Mouse (Mus musculus) midbrain, embryonic 11.5 days (tissue): ENCODE data around the gene Mkks. TPM values are rescaled to one million over a fixed set of nuclear protein-coding genes. Genes with fewer than 3 reads are reported as not detected.

ENCODE experiments used
- ATAC-seq: fragments of 200-750 bp; cut with Nextera tagmentation; 2 replicates; pipeline ENCODE4 v1.8.0; 2017; ENCODE audit warnings: moderate TSS enrichment, moderate library complexity; ENCODE audit not compliant: low FRiP score
- DNase-seq: peaks from one replicate; pipeline ENCODE4 v3.0.0; 2015; ENCODE audit warnings: low spot score; ENCODE audit errors: missing footprints
- H3K27ac ChIP-seq: fragments of 300-500 bp; sonication (generic); 2 replicates; pipeline ENCODE4 v1.5.1; 2014; ENCODE audit warnings: low read depth, low read length
- H3K27me3 ChIP-seq: fragments of 300-500 bp; sonication (generic); 2 replicates; pipeline ENCODE4 v1.6.1; 2014; ENCODE audit warnings: mild to moderate bottlenecking, low read length, moderate library complexity, mixed read lengths; ENCODE audit not compliant: control insufficient read depth, insufficient read depth
- H3K36me3 ChIP-seq: fragments of 300-500 bp; sonication (generic); 2 replicates; pipeline ENCODE4 v1.6.1; 2014; ENCODE audit warnings: mild to moderate bottlenecking, low read length, moderate library complexity, mixed read lengths; ENCODE audit not compliant: control insufficient read depth, insufficient read depth
- H3K4me1 ChIP-seq: fragments of 300-500 bp; sonication (generic); 2 replicates; pipeline ENCODE4 v1.6.1; 2014; ENCODE audit warnings: low read length; ENCODE audit not compliant: control insufficient read depth, insufficient read depth
- H3K4me2 ChIP-seq: fragments of 300-500 bp; sonication (generic); 2 replicates; pipeline ENCODE4 v1.6.1; 2014; ENCODE audit warnings: mild to moderate bottlenecking, moderate library complexity
- H3K4me3 ChIP-seq: fragments of 300-500 bp; sonication (generic); 2 replicates; pipeline ENCODE4 v1.5.1; 2014; ENCODE audit warnings: low read depth, low read length
- H3K9ac ChIP-seq: fragments of 300-500 bp; sonication (generic); 2 replicates; pipeline ENCODE4 v1.6.1; 2014; ENCODE audit warnings: low read length
- H3K9me3 ChIP-seq: fragments of 300-500 bp; sonication (generic); 2 replicates; pipeline ENCODE4 v1.6.1; 2016; ENCODE audit warnings: low read length; ENCODE audit not compliant: control insufficient read depth
- WGBS: fragments of 180-500 bp; shearing (Covaris S2); extraction: QIAGEN DNeasy Blood & Tissue Kit; methylation state at CpG from one replicate; pipeline ENCODE4 v1.1.7; 2014; 5-methylcytosine and 5-hydroxymethylcytosine counted together
- polyA plus RNA-seq: library from polyadenylated mRNA; unstranded; fragments of >200 nt; fragmentation: Nextera tagmentation; extraction: Ambion mirVana; gene quantifications from 2 replicates; pipeline ENCODE4 v1.2.1, GENCODE M21; 2014

Gene Mkks
- polyA plus RNA-seq = 14.1 and 18.5 TPM in 2 replicates

- peak within 1 kb of the TSS; percentile 49 for H3K4me2 ChIP-seq
- H3K27ac ChIP-seq = peak within 1 kb of the TSS; percentile 82
- no peaks in the 10 kb centered on the region for H3K36me3 ChIP-seq
- H3K9ac ChIP-seq = peak within 1 kb of the TSS; percentile 77
- H3K4me3 ChIP-seq = peak within 1 kb of the TSS; percentile 68
- ATAC-seq (peak; percentile 97), DNase-seq (peak; percentile 100)
- H3K4me1 ChIP-seq = peaks cover 9% of the 10 kb centered on the region
- no peaks in the 10 kb centered on the region for H3K9me3 ChIP-seq
- no peaks in the 10 kb centered on the region for H3K27me3 ChIP-seq
- under 1% methylated on average over 49 of the region's 49 CpGs for WGBS
Measured at GRCm38 (mm10) chr2:136891068-136891950, at the start of gene Mkks, which contains the start of the genes Slx4ip and AL731706.1. Gene Mkks (minus strand): TSS chr2:136891389. Gene Slx4ip (plus strand): TSS chr2:136891218. Gene AL731706.1 (minus strand): TSS chr2:136891389.

GRCm38 (mm10) chr2:136938249-136938648 lies 47.1 kb upstream of the Mkks start:
- no peaks in the 10 kb centered on the region for H3K27me3 ChIP-seq
- H3K4me1 ChIP-seq = no peaks in the 10 kb centered on the region
- no peaks in the 10 kb centered on the region for H3K9me3 ChIP-seq
- H3K4me2 ChIP-seq = no peak overlapping the region
- H3K9ac ChIP-seq = no peak overlapping the region
- ATAC-seq (no peak), DNase-seq (no peak)
- H3K27ac ChIP-seq = no peak overlapping the region
- H3K4me3 ChIP-seq = no peak overlapping the region
- WGBS = 84% methylated on average over 1 of the region's 1 CpGs
- H3K36me3 ChIP-seq = no peaks in the 10 kb centered on the region

- Histone ChIP-seq H3K36me3 (no peaks in the 10 kb centered on the region), H3K27me3 (no peaks in the 10 kb centered on the region), H3K4me2 (no peak overlapping the region), H3K9ac (no peak overlapping the region), H3K4me1 (no peaks in the 10 kb centered on the region), H3K9me3 (no peaks in the 10 kb centered on the region), H3K27ac (no peak overlapping the region), H3K4me3 (no peak overlapping the region)
- ATAC-seq (no peak), DNase-seq (no peak)
- WGBS = 96% methylated on average over 4 of the region's 4 CpGs
Measured at GRCm38 (mm10) chr2:136936391-136937288, 45.5 kb upstream of the Mkks start.

GRCm38 (mm10) chr2:136921003-136921408 lies 29.8 kb upstream of the Mkks start:
- WGBS = 89% methylated on average over 4 of the region's 4 CpGs
- no peak overlapping the region for H3K9ac ChIP-seq
- no peak overlapping the region for H3K27ac ChIP-seq
- no peak for ATAC-seq
- no peaks in the 10 kb centered on the region for H3K4me1 ChIP-seq
- H3K4me3 ChIP-seq = no peak overlapping the region
- no peaks in the 10 kb centered on the region for H3K27me3 ChIP-seq
- no peak overlapping the region for H3K4me2 ChIP-seq
- H3K9me3 ChIP-seq = no peaks in the 10 kb centered on the region
- no peak for DNase-seq
- H3K36me3 ChIP-seq = no peaks in the 10 kb centered on the region

- Histone ChIP-seq H3K27ac (no peak overlapping the region), H3K4me3 (no peak overlapping the region), H3K9me3 (no peaks in the 10 kb centered on the region), H3K36me3 (no peaks in the 10 kb centered on the region), H3K4me1 (no peaks in the 10 kb centered on the region), H3K27me3 (no peaks in the 10 kb centered on the region), H3K4me2 (no peak overlapping the region), H3K9ac (no peak overlapping the region)
- DNase-seq (no peak), ATAC-seq (no peak)
- 93% methylated on average over 3 of the region's 3 CpGs for WGBS
Measured at GRCm38 (mm10) chr2:136920257-136920993, 29.2 kb upstream of the Mkks start.

- H3K9me3 ChIP-seq = no peaks in the 10 kb centered on the region
- H3K27ac ChIP-seq = no peak overlapping the region
- ATAC-seq (no peak), DNase-seq (no peak)
- no peaks in the 10 kb centered on the region for H3K4me1 ChIP-seq
- H3K27me3 ChIP-seq = no peaks in the 10 kb centered on the region
- 87% methylated on average over 1 of the region's 1 CpGs for WGBS
- no peak overlapping the region for H3K4me2 ChIP-seq
- no peak overlapping the region for H3K4me3 ChIP-seq
- H3K9ac ChIP-seq = no peak overlapping the region
- no peaks in the 10 kb centered on the region for H3K36me3 ChIP-seq
Measured at GRCm38 (mm10) chr2:136919433-136919832, 28.2 kb upstream of the Mkks start.

GRCm38 (mm10) chr2:136914334-136914902 lies 23.2 kb upstream of the Mkks start:
- no peaks in the 10 kb centered on the region for H3K27me3 ChIP-seq
- ATAC-seq = no peak
- no peaks in the 10 kb centered on the region for H3K36me3 ChIP-seq
- no peak overlapping the region for H3K4me3 ChIP-seq
- no peak overlapping the region for H3K4me2 ChIP-seq
- H3K27ac ChIP-seq = no peak overlapping the region
- WGBS = 49% methylated on average over 3 of the region's 3 CpGs
- no peak overlapping the region for H3K9ac ChIP-seq
- H3K4me1 ChIP-seq = peaks cover 14% of the 10 kb centered on the region
- DNase-seq = no peak
- no peaks in the 10 kb centered on the region for H3K9me3 ChIP-seq

- Histone ChIP-seq H3K4me1 (peaks cover 14% of the 10 kb centered on the region), H3K27me3 (no peaks in the 10 kb centered on the region), H3K27ac (no peak overlapping the region), H3K36me3 (no peaks in the 10 kb centered on the region), H3K4me3 (no peak overlapping the region), H3K9me3 (no peaks in the 10 kb centered on the region), H3K4me2 (no peak overlapping the region; the same call in 1 of the 2 replicates), H3K9ac (no peak overlapping the region; the same call in 1 of the 2 replicates)
- DNase-seq (no peak), ATAC-seq (0 out of 2 replicates have a peak, but pooled peaks have one; percentile 7)
- WGBS = 16% methylated on average over 3 of the region's 3 CpGs
Measured at GRCm38 (mm10) chr2:136913021-136913420, 21.8 kb upstream of the Mkks start.
